Comparison of ENCODE assay signal across 11 mouse cellular contexts in genomic region chr17:8305801-8306200, GRCm38 (mm10). TPM values are rescaled to one million over a fixed set of nuclear protein-coding genes. Genes with fewer than 3 reads are reported as not detected.
DNase-seq lines count a peak whose midpoint lies in the region; ATAC-seq and TF ChIP-seq lines count a peak whose summit lies in the region.
"Had no signal": no experiment of that assay in that cellular context is flagged by ENCODE, and none has a peak within 500 bp of the region (broad histone marks: within the 10 kb centered on the region; RNA-seq: fewer than 3 reads in every experiment).

No protein-coding gene starts in this region.

- DNase-seq in cerebellum, postnatal 25 days = peak; percentile 20 to 21
- no peak for DNase-seq in cerebellum, postnatal 4 days (ENCODE audit: low spot score in 2 of 2)
- peak; percentile 50 for DNase-seq in layer of hippocampus, adult 9-11 months
- no peak for DNase-seq in layer of hippocampus, postnatal 10 days (ENCODE audit: low spot score in 2 of 2)
- no peak for DNase-seq in cerebellum, adult 11 months
- DNase-seq: heart, adult 18-20 months had no signal

- no peak for ATAC-seq in cerebellum, adult (ENCODE audit: insufficient number of reproducible peaks, low FRiP score, low TSS enrichment)

- H3K4me3 ChIP-seq in ES-Bruce4 (ENCODE audit: low read depth, low read length) = no peak overlapping the region
- no peak overlapping the region for H3K4me3 ChIP-seq in embryonic fibroblast, embryonic 13.5 days (ENCODE audit: insufficient read depth, low read length)
- H3K4me3 ChIP-seq: embryonic facial prominence, embryonic 13.5 days had no signal

- no peak for TF ChIP-seq EP300 in ES-Bruce4 (IDR thresholded peaks at IDR 0.05; ENCODE audit: insufficient read depth, low read depth, low read length)

- H3K27me3 ChIP-seq in ES-Bruce4 (ENCODE audit: control insufficient read depth, insufficient read depth, low read length, poor library complexity, severe bottlenecking) = no peaks in the 10 kb centered on the region
- H3K27me3 ChIP-seq: embryonic facial prominence, embryonic 13.5 days had no signal

- peak; percentile 52 for TF ChIP-seq CTCF in ES-Bruce4 (IDR thresholded peaks at IDR 0.05; ENCODE audit: low read depth, low read length)
- TF ChIP-seq CTCF in embryonic fibroblast, embryonic 13.5 days (IDR thresholded peaks at IDR 0.05; ENCODE audit: borderline replicate concordance, insufficient read depth, low read length) = 0 out of 2 replicates have a peak, but pooled peaks have one; percentile 14

- no peaks in the 10 kb centered on the region for H3K36me3 ChIP-seq in ES-Bruce4 (ENCODE audit: control insufficient read depth, insufficient read depth, low read length, poor library complexity, severe bottlenecking)
- H3K36me3 ChIP-seq: embryonic facial prominence, embryonic 13.5 days had no signal

- H3K9ac ChIP-seq in ES-Bruce4 (ENCODE audit: low read depth, poor library complexity, severe bottlenecking) = no peak overlapping the region
- H3K9ac ChIP-seq: embryonic facial prominence, embryonic 13.5 days had no signal

- H3K27ac ChIP-seq in ES-Bruce4 (ENCODE audit: insufficient read depth, low read length) = no peak overlapping the region
- no peak overlapping the region for H3K27ac ChIP-seq in embryonic fibroblast, embryonic 13.5 days (ENCODE audit: insufficient read depth, low read length)
- H3K27ac ChIP-seq: embryonic facial prominence, embryonic 13.5 days had no signal

- H3K9me3 ChIP-seq in ES-Bruce4 (replicated peaks; ENCODE audit: control insufficient read depth, insufficient read depth, low read length, poor library complexity, severe bottlenecking) = no peaks in the 10 kb centered on the region
- H3K9me3 ChIP-seq: embryonic facial prominence, embryonic 13.5 days had no signal

- no peak for TF ChIP-seq POLR2A in ES-Bruce4 (IDR thresholded peaks at IDR 0.05; ENCODE audit: insufficient read depth, low read length)
- no peak for TF ChIP-seq POLR2A in embryonic fibroblast, embryonic 13.5 days (IDR thresholded peaks at IDR 0.05; ENCODE audit: low read depth, low read length)

- H3K4me1 ChIP-seq in ES-Bruce4 (ENCODE audit: control insufficient read depth, insufficient read depth, low read length) = no peaks in the 10 kb centered on the region
- no peaks in the 10 kb centered on the region for H3K4me1 ChIP-seq in embryonic fibroblast, embryonic 13.5 days (ENCODE audit: control insufficient read depth, insufficient read depth, low read length)
- H3K4me1 ChIP-seq: embryonic facial prominence, embryonic 13.5 days had no signal

RNA-seq across cellular contexts. Expression of gene Sft2d1, which starts 5.1 kb away (rescaled TPM):
- 10 to 100 TPM; 64.9 to 67.6 TPM for total RNA-seq in layer of hippocampus, postnatal 10 days (2021)
- 33.8 and 48.6 TPM in 2 replicates for polyA plus RNA-seq in ES-Bruce4 (2011; ENCODE audit: insufficient read depth, insufficient read length, low read depth, missing spikeins)
- polyA plus RNA-seq in embryonic fibroblast, embryonic 13.5 days (2011; ENCODE audit: insufficient read length, low read depth, missing spikeins) = 47.3 and 56.3 TPM in 2 replicates

RNA-seq across cellular contexts. Expression of gene Mpc1, which starts 23.1 kb away (rescaled TPM):
- 100 to 1,000 TPM; 147 to 163 TPM for total RNA-seq in layer of hippocampus, postnatal 10 days (2021)
- 6.7 and 10.3 TPM in 2 replicates for polyA plus RNA-seq in ES-Bruce4 (2011; ENCODE audit: insufficient read depth, insufficient read length, low read depth, missing spikeins)
- polyA plus RNA-seq in embryonic fibroblast, embryonic 13.5 days (2011; ENCODE audit: insufficient read length, low read depth, missing spikeins) = 53.0 and 79.3 TPM in 2 replicates

RNA-seq across cellular contexts. Expression of gene Prr18, which starts 31.5 kb away (rescaled TPM):
- total RNA-seq in layer of hippocampus, postnatal 10 days (2021) = 10 to 100 TPM in 1 of 2 experiments, 1 to 10 TPM in 1; 9.3 to 11.1 TPM
- 0.61 and 0.81 TPM in 2 replicates for polyA plus RNA-seq in ES-Bruce4 (2011; ENCODE audit: insufficient read depth, insufficient read length, low read depth, missing spikeins)
- not detected in 2 replicates for polyA plus RNA-seq in embryonic fibroblast, embryonic 13.5 days (2011; ENCODE audit: insufficient read length, low read depth, missing spikeins)

RNA-seq across cellular contexts. Expression of gene T2, which starts 50.0 kb away (rescaled TPM):
- total RNA-seq in layer of hippocampus, postnatal 10 days (2021) = under 1 TPM; 0.87 to 0.89 TPM
- 0.44 and 0.81 TPM in 2 replicates for polyA plus RNA-seq in ES-Bruce4 (2011; ENCODE audit: insufficient read depth, insufficient read length, low read depth, missing spikeins)
- not detected in 2 replicates for polyA plus RNA-seq in embryonic fibroblast, embryonic 13.5 days (2011; ENCODE audit: insufficient read length, low read depth, missing spikeins)
- total RNA-seq: MEL had no signal

Comparison
In these comparisons a context has a peak if more than half of its experiments do, and no peak if none do; other contexts are left out.
1. DNase-seq: peak in cerebellum, postnatal 25 days (2 of 2) and layer of hippocampus, adult 9-11 months (single experiment); none in cerebellum, postnatal 4 days (0 of 2), layer of hippocampus, postnatal 10 days (0 of 2) and cerebellum, adult 11 months (single experiment).